Mouse (Mus musculus) T-helper 1 cell (primary cell): ENCODE data around the gene Hist2h3b.
"Not testable (repeated sequence)": the region's sequence is repeated elsewhere in the genome, so short reads cannot be mapped to it uniquely, and the experiment has no call there.

Experiments
- in situ Hi-C: fragments of 300-600 bp; cut with MboI, MseI; formaldehyde crosslinking; loops from one replicate; pipeline ENCODE4 v1.15.1; 2025; ENCODE audit warnings: high pct_unique_total_duplicates

Gene Hist2h3b

GRCm38 (mm10) chr3:96268051-96268775 is at the start of gene Hist2h3b:
Hist2h3b (plus strand) TSS chr3:96268654.
- in situ Hi-C loops: no loop called here

DNA sequence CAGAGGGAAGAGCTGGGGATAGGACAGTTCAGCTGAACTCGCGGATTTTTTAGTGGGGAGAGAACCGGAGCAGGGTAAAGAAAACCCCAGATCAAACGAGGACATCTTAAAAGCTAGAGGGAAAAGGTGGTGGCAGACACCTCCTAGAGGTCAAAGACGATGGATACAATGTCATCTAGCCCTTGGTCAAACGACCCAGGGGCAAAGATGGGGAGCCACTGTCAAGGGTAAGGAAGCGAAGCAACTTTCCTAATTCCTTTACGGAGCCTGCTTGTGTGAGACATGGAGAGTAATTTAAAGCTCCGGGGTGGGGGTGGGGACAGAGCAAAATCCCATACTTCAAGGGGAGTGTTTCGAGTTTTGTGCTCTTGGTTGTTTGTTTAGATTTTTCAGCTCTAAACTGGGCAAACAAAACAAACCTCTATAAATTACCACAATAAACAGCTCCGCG is 49.2 kb upstream of the Hist2h3b start:
- in situ Hi-C loops: no loop called here

DNA sequence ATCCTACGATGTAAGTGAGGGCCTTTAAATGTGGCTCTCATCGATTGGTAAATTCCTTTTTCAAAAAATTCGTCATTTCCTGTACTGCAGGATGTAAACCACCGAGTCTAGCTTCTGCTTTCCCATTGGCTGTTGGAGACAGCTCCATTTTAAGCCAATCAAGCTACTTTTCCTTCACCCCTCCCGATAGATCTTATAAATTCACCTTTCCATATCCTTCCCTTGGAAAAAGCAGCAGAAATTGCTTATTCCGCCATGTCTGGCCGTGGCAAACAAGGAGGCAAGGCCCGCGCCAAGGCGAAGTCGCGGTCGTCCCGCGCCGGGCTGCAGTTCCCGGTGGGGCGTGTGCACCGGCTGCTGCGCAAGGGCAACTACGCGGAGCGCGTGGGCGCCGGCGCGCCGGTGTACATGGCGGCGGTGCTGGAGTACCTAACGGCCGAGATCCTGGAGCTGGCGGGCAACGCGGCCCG is 48.8 kb upstream of the Hist2h3b start, which contains the start of the genes Bola1 and Hist2h2ab:
Gene Bola1 (minus strand): TSS at position 49 of the 470 bp plus-strand sequence.
Gene Hist2h2ab (plus strand): TSS at position 205 of the 470 bp plus-strand sequence.
- in situ Hi-C loops: no loop called here

- in situ Hi-C loops: not testable (repeated sequence)
Measured at GRCm38 (mm10) chr3:96220131-96220764, 48.2 kb upstream of the Hist2h3b start.

GRCm38 (mm10) chr3:96220765-96221639 is 47.5 kb upstream of the Hist2h3b start, which contains the start of the genes Hist2h2ac and Hist2h2be:
Hist2h2ac (minus strand) TSS chr3:96220880.
Hist2h2be (plus strand) TSS chr3:96221119.
- in situ Hi-C loops: no loop called here

DNA sequence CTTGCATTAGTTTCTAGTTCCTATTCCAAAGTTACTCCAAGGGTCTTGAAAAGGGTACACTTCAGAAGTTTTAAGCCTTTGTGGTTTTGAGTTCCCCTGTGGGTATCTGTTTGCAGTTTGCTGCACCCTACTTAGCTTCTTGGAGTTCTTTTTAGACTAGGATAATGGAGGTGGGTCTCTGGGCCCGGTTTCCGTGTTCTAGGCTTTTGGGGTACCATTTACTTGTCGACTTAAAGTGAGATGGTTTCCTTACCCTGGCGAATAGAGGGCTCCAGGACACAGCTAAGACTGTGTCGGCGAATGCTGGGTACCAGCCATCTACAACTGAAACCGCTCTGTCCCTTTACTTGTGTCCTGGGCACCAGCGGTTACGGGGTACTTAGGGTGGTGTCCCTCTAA is 46.8 kb upstream of the Hist2h3b start:
- in situ Hi-C loops: no loop called here

DNA sequence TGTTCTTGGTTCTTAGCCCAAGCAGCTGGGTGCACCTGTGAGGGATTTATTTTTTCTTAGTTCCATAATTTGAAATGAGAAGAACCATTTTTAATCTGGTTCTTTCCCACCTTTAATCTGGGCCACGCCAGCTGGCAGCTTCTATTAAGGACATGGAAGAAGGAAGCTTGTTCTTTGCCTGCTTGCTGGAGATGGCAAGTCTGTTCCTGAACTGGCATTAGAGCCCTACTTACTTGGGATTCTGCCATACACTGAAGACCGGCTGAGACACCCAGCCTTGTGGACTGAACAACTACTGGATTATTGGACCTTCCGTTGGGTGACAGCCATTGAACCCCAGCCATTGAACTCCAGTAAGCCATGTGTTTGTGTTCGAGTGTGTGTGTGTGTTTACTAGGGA is 45.7 kb upstream of the Hist2h3b start:
- in situ Hi-C loops: no loop called here

DNA sequence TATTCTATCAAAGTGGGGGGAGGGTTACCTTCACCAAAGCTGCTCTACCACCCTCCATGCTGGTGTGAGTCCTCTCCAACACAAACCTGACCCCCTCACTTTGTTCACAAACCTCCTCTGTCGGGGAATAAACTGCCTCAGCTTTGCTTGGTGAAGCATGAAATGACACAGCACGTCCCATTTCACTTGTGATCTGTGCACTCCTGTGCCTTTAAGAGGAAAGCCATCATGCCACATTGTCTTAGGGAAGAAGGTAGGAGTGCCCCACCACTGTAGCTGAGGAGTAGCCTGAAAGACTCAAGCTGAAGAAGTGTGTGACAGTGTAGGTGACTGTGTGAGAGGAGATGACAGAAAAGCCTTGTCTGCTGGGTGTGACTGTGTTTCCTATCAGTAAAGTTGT is 43.0 kb upstream of the Hist2h3b start:
- in situ Hi-C loops: no loop called here

DNA sequence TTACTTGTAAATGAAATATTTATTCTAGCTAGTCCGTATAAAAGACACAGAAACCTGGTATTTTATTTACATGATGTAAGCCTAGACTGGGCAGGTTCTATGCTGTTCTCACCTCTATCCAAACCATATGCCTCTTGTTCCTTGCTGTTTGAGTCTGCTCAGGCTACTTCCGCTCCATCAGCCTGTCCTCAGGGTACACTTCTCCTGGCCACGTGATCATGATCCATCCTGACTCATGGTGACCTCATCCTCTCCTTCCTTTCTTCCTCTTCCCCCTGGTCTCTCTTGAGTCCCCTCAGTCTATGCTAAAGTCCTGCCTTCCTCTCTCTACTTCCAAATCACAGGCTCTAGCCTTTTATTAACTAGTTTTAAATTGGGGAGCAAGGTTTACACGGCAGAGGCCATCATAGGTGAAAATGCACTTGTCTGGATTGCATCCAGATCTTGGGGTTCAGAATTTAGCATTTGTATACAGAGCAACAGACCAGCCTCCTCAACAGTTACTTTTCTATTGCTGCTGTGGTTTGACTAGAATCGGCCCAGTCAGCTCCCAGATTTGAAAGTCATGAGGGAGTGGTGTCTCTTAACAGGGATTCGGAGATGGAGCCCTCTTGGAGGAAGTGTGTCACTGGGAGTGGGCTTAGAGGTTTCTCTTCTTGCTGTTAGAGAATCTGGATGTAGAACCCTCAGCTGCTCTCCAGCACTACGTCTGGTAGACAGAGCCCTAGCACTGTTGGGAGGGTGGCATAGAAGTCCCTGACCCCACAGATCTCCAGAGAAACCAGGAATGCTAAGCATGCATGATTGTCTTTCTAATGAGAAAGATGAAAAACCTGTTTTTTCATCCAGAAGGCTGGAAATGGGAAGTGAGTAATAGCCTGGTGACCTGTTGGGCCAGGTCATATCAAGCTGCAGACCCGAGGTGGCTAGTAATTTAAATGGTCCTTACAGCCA is 41.5 kb upstream of the Hist2h3b start:
- in situ Hi-C loops: no loop called here

DNA sequence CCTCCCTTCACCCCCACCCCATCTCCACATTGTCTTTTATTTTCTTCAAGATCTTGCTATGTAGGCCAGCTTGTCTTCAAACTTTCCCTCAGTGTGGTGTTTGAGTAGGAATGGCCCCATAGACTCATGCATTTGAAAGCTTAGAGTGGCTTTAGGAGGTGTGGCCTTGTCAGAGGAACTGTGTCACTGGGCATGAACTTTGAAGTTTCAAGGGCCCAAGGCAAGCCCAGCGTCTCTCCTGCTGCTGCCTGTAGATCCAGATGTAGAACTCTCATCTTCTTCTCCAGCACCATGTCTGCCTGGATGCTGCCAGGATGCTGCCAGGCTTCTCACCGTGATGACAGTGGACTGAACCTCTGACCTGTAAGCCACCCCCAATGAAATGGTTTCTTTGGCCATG is 39.6 kb upstream of the Hist2h3b start:
- in situ Hi-C loops: no loop called here

DNA sequence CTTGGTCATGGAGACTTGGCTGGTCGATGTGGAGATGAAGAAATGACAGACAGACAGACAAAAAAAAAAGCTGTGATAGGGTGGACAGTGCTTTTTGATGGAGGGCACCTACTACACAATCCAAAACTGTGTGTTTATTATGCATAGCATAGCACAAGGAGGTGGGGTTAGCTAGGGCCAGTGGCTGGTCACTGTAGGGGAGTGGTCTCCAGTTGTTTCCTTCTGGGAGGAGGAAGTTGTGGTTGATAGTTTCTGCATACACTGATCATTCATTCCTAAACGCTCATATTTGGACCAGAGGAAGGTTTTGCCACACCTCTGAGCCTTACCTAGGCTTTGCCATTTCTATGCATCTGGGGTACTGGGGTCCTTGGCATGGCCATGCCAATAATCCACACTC is 38.0 kb upstream of the Hist2h3b start:
- in situ Hi-C loops: loop anchor here (5.0 kb wide), 1 partner anchor 53 kb away; no protein-coding TSS in a partner anchor

DNA sequence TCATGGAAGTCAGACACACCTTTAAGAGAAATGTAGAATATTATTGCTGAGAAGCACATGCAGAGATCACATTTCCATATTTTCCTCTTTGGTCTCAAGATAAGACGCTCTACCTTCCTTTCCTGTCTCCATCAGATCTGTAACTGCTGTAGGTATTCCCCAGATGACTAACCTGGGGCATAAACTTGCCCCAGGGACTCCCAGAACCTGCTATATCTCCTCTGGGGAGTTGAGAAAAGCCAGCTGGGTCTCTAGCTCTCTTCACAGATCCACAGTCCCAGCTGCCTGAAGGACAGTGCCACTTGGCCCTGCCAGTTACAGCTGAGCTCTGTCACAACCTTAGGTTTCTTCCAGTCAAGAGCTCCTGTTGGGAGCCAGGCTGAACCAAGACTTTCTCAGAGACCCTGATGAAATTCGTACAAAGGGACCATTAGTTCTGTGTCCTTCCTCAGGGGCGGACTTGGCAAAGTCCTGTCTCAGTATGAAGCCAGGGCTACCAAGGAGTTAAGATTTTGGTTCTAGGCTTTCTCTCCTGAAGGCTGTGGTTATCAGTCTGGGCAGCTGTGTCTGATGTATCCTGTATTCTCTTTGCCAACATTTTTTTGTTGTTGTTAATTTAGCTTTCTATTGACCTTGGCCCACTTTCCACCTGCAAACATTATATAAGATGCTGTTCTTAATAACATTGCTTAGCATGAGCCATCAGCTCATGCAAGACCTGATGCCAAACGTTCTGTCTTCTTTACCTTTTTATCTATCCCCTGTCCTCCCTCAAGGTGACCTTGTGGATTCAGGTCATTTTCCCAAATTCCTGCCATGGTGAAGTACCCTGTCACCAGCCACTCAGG is 37.3 kb upstream of the Hist2h3b start:
- in situ Hi-C loops: loop anchor here (5.0 kb wide), 1 partner anchor 54 kb away; no protein-coding TSS in a partner anchor

DNA sequence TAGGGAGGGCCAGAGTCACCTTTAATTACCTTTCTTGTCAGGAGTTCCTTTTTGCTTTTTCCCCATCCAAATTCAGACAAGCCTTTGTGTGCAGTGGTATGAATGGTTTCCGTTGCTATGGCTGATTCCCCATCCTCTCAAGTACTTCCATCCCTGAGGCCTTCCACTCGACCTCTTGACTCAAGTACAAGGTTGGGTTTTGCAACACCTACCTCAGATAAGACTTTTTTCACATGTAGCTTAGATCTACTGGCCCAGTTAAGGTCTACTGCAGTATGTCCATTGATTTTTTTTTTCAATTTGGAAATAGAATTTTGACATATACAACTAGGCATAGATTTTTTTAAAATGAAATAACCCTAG is 36.7 kb upstream of the Hist2h3b start:
- in situ Hi-C loops: loop anchor here (5.0 kb wide), 1 partner anchor 54 kb away; no protein-coding TSS in a partner anchor

DNA sequence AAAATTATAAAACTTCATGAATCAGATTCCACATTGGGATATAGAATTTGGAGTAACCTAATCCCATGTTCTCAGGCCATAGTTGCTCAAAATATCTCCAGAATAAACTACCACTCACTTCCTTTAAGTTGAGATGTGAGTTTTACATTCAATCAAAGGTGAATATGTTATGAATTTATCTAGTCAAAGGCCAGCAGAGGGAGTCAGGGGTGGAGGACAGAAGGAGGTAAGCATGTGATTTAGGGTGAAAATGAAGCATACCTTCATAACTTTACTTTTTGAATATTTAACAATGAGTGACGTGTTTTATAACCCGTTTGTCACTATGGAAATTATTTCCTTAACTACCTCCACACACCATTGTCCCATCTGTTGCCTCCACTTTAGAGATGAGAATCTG is 33.5 kb upstream of the Hist2h3b start:
- in situ Hi-C loops: loop anchor here (5.0 kb wide), 1 partner anchor 58 kb away; no protein-coding TSS in a partner anchor

DNA sequence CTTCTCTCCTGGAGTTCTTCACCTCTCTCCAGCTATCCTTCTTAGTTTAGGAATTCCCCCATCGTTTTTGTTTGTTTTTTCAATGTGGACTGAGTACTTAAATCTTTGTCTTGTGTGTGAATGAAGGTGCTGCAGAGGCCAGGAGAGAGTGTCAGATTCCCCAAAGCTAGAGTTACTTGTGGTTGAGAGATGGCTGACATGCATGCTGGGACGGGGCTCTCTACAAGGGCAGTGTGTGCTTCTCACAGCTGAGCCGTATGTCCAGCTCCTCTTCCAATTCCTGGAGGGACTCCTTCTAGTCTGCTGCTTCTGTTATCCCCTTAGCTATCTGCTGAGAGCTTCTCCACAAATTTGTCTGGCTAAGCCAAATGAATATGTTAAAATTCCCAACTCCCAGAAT is 32.6 kb upstream of the Hist2h3b start:
- in situ Hi-C loops: no loop called here

GRCm38 (mm10) chr3:96236834-96237334 is 31.6 kb upstream of the Hist2h3b start:
- in situ Hi-C loops: no loop called here

- in situ Hi-C loops: no loop called here
Measured at GRCm38 (mm10) chr3:96237335-96237903, 31.0 kb upstream of the Hist2h3b start.

GRCm38 (mm10) chr3:96237904-96238511 is 30.4 kb upstream of the Hist2h3b start:
- in situ Hi-C loops: no loop called here
